Mouse (Mus musculus) midbrain, embryonic 14.5 days (tissue): ENCODE data around the gene Sult1b1. TPM values are rescaled to one million over a fixed set of nuclear protein-coding genes. Genes with fewer than 3 reads are reported as not detected.
"Not testable (repeated sequence)": the region's sequence is repeated elsewhere in the genome, so short reads cannot be mapped to it uniquely, and the experiment has no call there.

Experiments used
- ATAC-seq: fragments of 200-750 bp; cut with Nextera tagmentation; 2 replicates; pipeline ENCODE4 v1.8.0; 2017; ENCODE audit warnings: moderate number of reproducible peaks, moderate library complexity; ENCODE audit not compliant: low FRiP score, low TSS enrichment
- DNase-seq: peaks from one replicate; pipeline ENCODE4 v3.0.0-alpha.2; 2015
- H3K27ac ChIP-seq: fragments of 300-500 bp; sonication (generic); replicated peaks from 2 replicates; pipeline ENCODE4 v1.5.1; 2014; ENCODE audit warnings: mild to moderate bottlenecking, low read depth, low read length, moderate library complexity
- H3K27me3 ChIP-seq: fragments of 300-500 bp; sonication (generic); 2 replicates; pipeline ENCODE4 v1.6.1; 2014; ENCODE audit warnings: low read length, control low read depth, mixed read lengths; ENCODE audit not compliant: control insufficient read depth, insufficient read depth
- H3K36me3 ChIP-seq: fragments of 300-500 bp; sonication (generic); 2 replicates; pipeline ENCODE4 v1.6.1; 2014; ENCODE audit warnings: low read length, control low read depth; ENCODE audit not compliant: control insufficient read depth, insufficient read depth
- H3K4me1 ChIP-seq: fragments of 300-500 bp; sonication (generic); 2 replicates; pipeline ENCODE4 v1.6.1; 2014; ENCODE audit warnings: mild to moderate bottlenecking, antibody characterized with exemption, low read length, control low read depth; ENCODE audit not compliant: control insufficient read depth, insufficient read depth
- H3K4me2 ChIP-seq: fragments of 300-500 bp; sonication (generic); 2 replicates; pipeline ENCODE4 v1.6.1; 2014; ENCODE audit warnings: mild to moderate bottlenecking, low read length, moderate library complexity
- H3K4me3 ChIP-seq: fragments of 300-500 bp; sonication (generic); replicated peaks from 2 replicates; pipeline ENCODE4 v1.5.1; 2014; ENCODE audit warnings: low read depth, low read length
- H3K9ac ChIP-seq: fragments of 300-500 bp; sonication (generic); replicated peaks from 2 replicates; pipeline ENCODE4 v1.6.1; 2014; ENCODE audit warnings: mild to moderate bottlenecking, low read length, moderate library complexity
- H3K9me3 ChIP-seq: fragments of 300-500 bp; sonication (generic); 2 replicates; pipeline ENCODE4 v1.6.1; 2016; ENCODE audit warnings: low read length, control low read depth, mixed read lengths; ENCODE audit not compliant: control insufficient read depth
- WGBS: fragments of 180-500 bp; shearing (Covaris S2); extraction: QIAGEN DNeasy Blood & Tissue Kit; methylation state at CpG from one replicate; pipeline ENCODE4 v1.1.7; 2014; 5-methylcytosine and 5-hydroxymethylcytosine counted together
- polyA plus RNA-seq: library from polyadenylated mRNA; unstranded; fragments of >200 nt; fragmentation: Nextera tagmentation; extraction: Ambion mirVana; gene quantifications from 2 replicates; pipeline ENCODE4 v1.2.1, GENCODE M21; 2014

Gene Sult1b1
- polyA plus RNA-seq, 1 experiment from 2014 or later: not detected

DNA sequence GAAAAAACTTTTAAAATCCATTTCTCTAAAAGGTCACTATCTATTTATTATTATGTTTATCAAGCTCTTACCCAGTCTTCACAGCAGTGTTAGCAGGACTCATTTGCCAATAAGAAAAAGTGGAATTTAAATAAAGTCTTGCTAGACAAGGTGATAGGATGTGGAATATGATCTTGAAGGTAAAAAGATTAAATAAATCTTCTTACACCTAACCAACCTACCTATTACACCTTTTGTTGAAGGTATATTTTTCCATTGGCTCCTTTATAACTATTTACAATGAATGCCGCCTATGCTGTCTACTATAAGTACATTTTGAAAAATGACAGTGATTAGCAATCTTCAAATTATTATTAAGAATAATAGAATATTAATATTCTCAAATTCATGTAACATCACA lies 47.2 kb downstream of the Sult1b1 start, which contains the start of gene Ugt2a1:
Gene Ugt2a1, minus strand, starts transcription at position 101 of the 400 bp plus-strand sequence.
- Histone ChIP-seq H3K9ac (no peak within 1 kb of the TSS), H3K27ac (no peak within 1 kb of the TSS), H3K4me1 (no peaks in the 10 kb centered on the region), H3K36me3 (no peaks in the 10 kb centered on the region), H3K4me3 (no peak within 1 kb of the TSS), H3K27me3 (no peaks in the 10 kb centered on the region), H3K9me3 (no peaks in the 10 kb centered on the region), H3K4me2 (no peak within 1 kb of the TSS)
- ATAC-seq (no peak), DNase-seq (no peak)
- WGBS: 97% methylated on average over 1 of the region's 1 CpGs

DNA sequence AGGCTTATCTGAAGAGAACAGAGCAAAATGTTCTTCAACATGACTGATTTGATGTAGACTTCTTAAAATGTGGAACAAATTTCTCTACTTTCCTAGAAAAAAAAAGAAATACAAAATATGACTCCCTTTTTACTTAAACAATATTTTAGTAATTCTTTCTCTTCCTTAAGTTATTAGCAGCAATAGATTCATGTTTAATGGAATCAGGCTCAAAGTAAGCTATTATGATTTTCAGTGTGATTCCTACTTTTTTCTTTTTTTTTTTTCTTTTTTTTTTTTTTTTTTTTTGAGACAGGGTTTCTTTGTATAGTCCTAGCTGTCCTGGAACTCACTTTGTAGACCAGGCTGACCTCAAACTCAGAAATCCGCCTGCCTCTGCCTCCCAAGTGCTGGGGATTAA lies 51.3 kb downstream of the Sult1b1 start, which contains the start of gene Gm43638:
Gene Gm43638, minus strand, starts transcription at position 101 of the 400 bp plus-strand sequence.
- not testable (repeated sequence) for H3K4me1 ChIP-seq, H3K27ac ChIP-seq, H3K27me3 ChIP-seq, H3K9ac ChIP-seq, DNase-seq, H3K4me2 ChIP-seq, H3K36me3 ChIP-seq, H3K9me3 ChIP-seq, ATAC-seq, H3K4me3 ChIP-seq
- WGBS: 94% methylated on average over 1 of the region's 1 CpGs

DNA sequence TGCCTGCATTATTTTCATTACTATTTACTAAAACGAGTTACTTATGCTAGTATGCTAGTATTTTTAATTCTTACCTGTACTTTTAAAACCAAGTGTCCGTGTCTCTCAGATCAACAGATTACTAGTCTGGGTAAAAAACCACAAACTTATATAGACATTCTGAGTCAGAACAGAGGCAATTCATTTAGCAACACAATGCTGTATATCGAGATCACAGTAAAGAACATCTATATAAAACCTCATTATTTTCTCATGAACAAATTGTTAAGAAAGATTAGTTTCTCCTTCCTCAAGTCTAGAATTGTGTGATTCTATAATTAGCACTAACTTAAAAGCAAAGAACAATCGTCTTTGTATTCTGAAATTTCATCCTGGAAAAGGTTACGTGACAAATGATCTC lies 55.8 kb downstream of the Sult1b1 start, which contains the start of gene Ugt2a2:
Gene Ugt2a2, minus strand, starts transcription at position 101 of the 400 bp plus-strand sequence.
- H3K9ac ChIP-seq: no peak within 1 kb of the TSS
- WGBS: 86% methylated on average over 5 of the region's 5 CpGs
- DNase-seq: no peak
- H3K27ac ChIP-seq: no peak within 1 kb of the TSS
- no peaks in the 10 kb centered on the region for H3K27me3 ChIP-seq
- H3K4me1 ChIP-seq: no peaks in the 10 kb centered on the region
- ATAC-seq: no peak
- no peaks in the 10 kb centered on the region for H3K36me3 ChIP-seq
- no peak within 1 kb of the TSS for H3K4me3 ChIP-seq
- H3K9me3 ChIP-seq: no peaks in the 10 kb centered on the region
- H3K4me2 ChIP-seq: no peak within 1 kb of the TSS

Other genes starting within 250 kb of the Sult1b1 start
- gene Ugt2a3, start 201.0 kb downstream of the Sult1b1 start, polyA plus RNA-seq: not detected in 2 replicates
- not detected in 2 replicates for gene Ugt2b38, start 114.0 kb downstream of the Sult1b1 start, polyA plus RNA-seq
- not detected in 2 replicates for gene Ugt2a2, start 55.9 kb downstream of the Sult1b1 start, polyA plus RNA-seq
- gene Gm43638, start 51.4 kb downstream of the Sult1b1 start, polyA plus RNA-seq: not detected in 2 replicates
- not detected in 2 replicates for gene Ugt2a1, start 47.3 kb downstream of the Sult1b1 start, polyA plus RNA-seq
- gene Sult1d1, start 30.8 kb upstream of the Sult1b1 start, polyA plus RNA-seq: not detected in 2 replicates
- gene Sult1e1, start 53.4 kb upstream of the Sult1b1 start, polyA plus RNA-seq: not detected in 2 replicates
- not detected in 2 replicates for gene Csn1s1, start 128.0 kb upstream of the Sult1b1 start, polyA plus RNA-seq
- gene Csn2, start 161.4 kb upstream of the Sult1b1 start, polyA plus RNA-seq: not detected in 2 replicates
- gene Csn1s2a, start 236.4 kb upstream of the Sult1b1 start, polyA plus RNA-seq: not detected in 2 replicates